Mouse (Mus musculus) CD4-positive helper T cell, adult 2 months (primary cell): ENCODE results near the gene Sctr.

Experiments
- DNase-seq: peaks from one replicate; pipeline ENCODE4 v3.0.0-alpha.2; 2012; ENCODE audit warnings: low read depth, missing footprints, low spot score

Sctr gene

DNA sequence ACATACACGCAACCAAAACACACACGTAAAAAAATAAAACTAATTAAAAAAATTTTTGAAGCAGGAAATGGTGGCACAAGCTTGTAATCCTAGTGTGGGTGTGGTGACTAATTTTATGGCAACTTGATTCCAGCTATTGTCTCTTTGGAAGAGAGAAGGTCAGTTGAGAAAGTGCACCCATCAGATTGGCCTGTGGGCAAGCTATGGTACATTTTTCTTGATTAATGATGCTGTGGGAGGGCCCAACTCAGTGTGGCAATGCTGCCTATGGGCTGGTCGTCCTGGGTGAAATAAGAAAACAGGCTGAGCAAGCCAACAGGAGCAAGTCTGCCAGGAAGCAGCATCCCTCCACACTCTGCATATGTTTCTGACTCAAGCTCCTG, 94.5 kb downstream of the Sctr start:
- no peak for DNase-seq

GRCm38 (mm10) chr1:120105556-120105959, 98.9 kb downstream of the Sctr start:
- DNase-seq, result no peak

GRCm38 (mm10) chr1:120109741-120110432, 103.2 kb downstream of the Sctr start:
- DNase-seq, result no peak

- DNase-seq, result no peak
Measured at GRCm38 (mm10) chr1:120111766-120112165, 105.1 kb downstream of the Sctr start.

DNA sequence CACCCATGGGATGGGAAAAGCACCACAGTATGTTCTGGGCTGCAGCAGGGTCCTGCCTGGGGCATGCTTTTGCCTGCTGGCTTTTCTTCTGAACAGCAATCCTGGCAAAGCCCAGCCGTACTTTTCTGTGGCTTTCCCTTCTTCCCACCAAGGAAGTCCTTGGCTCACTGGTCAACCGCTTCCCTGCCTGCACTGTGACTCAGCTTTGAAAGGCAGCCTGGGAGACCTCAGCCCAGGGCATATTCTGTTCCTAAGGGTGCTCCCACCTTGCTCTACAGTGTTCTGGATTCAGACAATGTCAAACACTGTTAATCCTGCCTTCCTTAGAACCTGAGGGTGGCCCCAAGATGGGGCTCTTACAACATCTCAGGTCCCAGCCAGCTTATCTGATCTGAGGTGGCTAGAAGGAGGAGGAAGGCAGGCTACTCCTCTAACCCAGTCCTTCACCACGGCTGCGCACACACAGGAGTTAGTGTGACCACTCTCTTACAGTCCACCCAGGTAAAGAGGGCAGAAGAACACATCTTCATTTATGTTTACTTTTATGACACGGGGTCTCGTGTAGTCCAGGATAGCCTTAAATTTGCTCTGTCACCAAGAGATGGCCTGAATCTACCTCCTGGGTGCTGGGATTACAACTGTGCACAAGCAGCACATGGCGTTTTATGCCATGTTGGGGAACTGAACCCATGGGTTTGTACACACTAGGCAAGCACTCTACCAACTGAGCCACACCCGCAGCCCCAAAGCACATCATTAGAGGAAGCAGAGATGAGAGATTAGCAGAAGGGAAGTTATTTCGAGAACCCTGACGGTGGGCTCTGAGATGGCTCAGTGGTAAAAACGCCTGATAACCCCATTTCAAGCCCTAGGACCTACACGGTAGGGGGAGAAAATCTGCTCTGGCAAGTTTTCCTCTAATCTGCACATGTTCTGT, 105.8 kb downstream of the Sctr start:
- DNase-seq, result no peak
